Mouse (Mus musculus): Measurements from ENCODE around the gene Nck2.

GRCm38 (mm10) chr1:43548749-43549148 lies 104.4 kb downstream of the Nck2 start:
- TF ChIP-seq CTCF (IDR thresholded peaks at IDR 0.05; ENCODE audit: borderline replicate concordance, insufficient read depth, low read length): no peak
- TF ChIP-seq POLR2A (IDR thresholded peaks at IDR 0.05; ENCODE audit: low read depth, low read length): no peak
